Mouse (Mus musculus) hindbrain, embryonic 15.5 days (tissue): Measurements from ENCODE around the gene Vipr2. TPM values are rescaled to one million over a fixed set of nuclear protein-coding genes. Genes with fewer than 3 reads are reported as not detected.

Experiments
- ATAC-seq: fragments of 200-750 bp; cut with Nextera tagmentation; 2 replicates; pipeline ENCODE4 v1.8.0; 2017; ENCODE audit warnings: low read depth, moderate number of reproducible peaks, moderate TSS enrichment; ENCODE audit not compliant: low FRiP score
- H3K27ac ChIP-seq: fragments of 300-500 bp; sonication (generic); replicated peaks from 2 replicates; pipeline ENCODE4 v1.5.1; 2015; ENCODE audit warnings: mild to moderate bottlenecking, inconsistent platforms
- H3K27me3 ChIP-seq: fragments of 300-500 bp; sonication (generic); 2 replicates; pipeline ENCODE4 v1.6.1; 2015; ENCODE audit warnings: control low read depth, inconsistent platforms
- H3K36me3 ChIP-seq: fragments of 300-500 bp; sonication (generic); 2 replicates; pipeline ENCODE4 v1.6.1; 2015; ENCODE audit warnings: control low read depth, inconsistent platforms
- H3K4me1 ChIP-seq: fragments of 300-500 bp; sonication (generic); replicated peaks from 2 replicates; pipeline ENCODE4 v1.6.1; 2015; ENCODE audit warnings: control low read depth, inconsistent platforms
- H3K4me2 ChIP-seq: fragments of 300-500 bp; sonication (generic); 2 replicates; pipeline ENCODE4 v1.6.1; 2015; ENCODE audit warnings: moderate library complexity, mild to moderate bottlenecking, inconsistent platforms
- H3K4me3 ChIP-seq: fragments of 300-500 bp; sonication (generic); 2 replicates; pipeline ENCODE4 v1.5.1; 2015; ENCODE audit warnings: mild to moderate bottlenecking, inconsistent platforms
- H3K9ac ChIP-seq: fragments of 300-500 bp; sonication (generic); 2 replicates; pipeline ENCODE4 v1.6.1; 2015; ENCODE audit warnings: inconsistent platforms
- H3K9me3 ChIP-seq: fragments of 300-500 bp; sonication (generic); 2 replicates; pipeline ENCODE4 v1.6.1; 2016; ENCODE audit warnings: control low read depth, inconsistent platforms
- WGBS: fragments of 180-500 bp; shearing (Covaris S2); methylation state at CpG from one replicate; pipeline ENCODE4 v1.1.7; 2015; 5-methylcytosine and 5-hydroxymethylcytosine counted together
- polyA plus RNA-seq: library from polyadenylated mRNA; unstranded; fragments of >200 nt; fragmentation: Nextera tagmentation; extraction: Ambion mirVana; gene quantifications from 2 replicates; pipeline ENCODE4 v1.2.1, GENCODE M21; 2015

Gene Vipr2
- 0.41 and 0.91 TPM in 2 replicates for polyA plus RNA-seq

- Histone ChIP-seq H3K4me3 (peak within 1 kb of the TSS; percentile 61), H3K36me3 (no peaks in the 10 kb centered on the region), H3K27ac (no peak within 1 kb of the TSS), H3K27me3 (peaks cover 19% of the 10 kb centered on the region; the same call in 1 of the 2 replicates), H3K4me2 (peak within 1 kb of the TSS; percentile 95), H3K9ac (peak within 1 kb of the TSS; percentile 61), H3K9me3 (no peaks in the 10 kb centered on the region), H3K4me1 (peaks cover 9% of the 10 kb centered on the region)
- peak; percentile 93 for ATAC-seq
- 5% methylated on average over 32 of the region's 33 CpGs for WGBS
These were observed at the start of gene Vipr2 for GRCm38 (mm10) chr12:116077074-116077854. Vipr2 (plus strand) TSS chr12:116077726.

- 60% methylated on average over 2 of the region's 2 CpGs for WGBS
- H3K4me1 ChIP-seq = no peaks in the 10 kb centered on the region
- no peak overlapping the region for H3K27ac ChIP-seq
- H3K9ac ChIP-seq = no peak overlapping the region
- no peak overlapping the region for H3K4me3 ChIP-seq
- H3K4me2 ChIP-seq = no peak overlapping the region
- H3K27me3 ChIP-seq = no peaks in the 10 kb centered on the region
- ATAC-seq = no peak
- no peaks in the 10 kb centered on the region for H3K9me3 ChIP-seq
- no peaks in the 10 kb centered on the region for H3K36me3 ChIP-seq
These were observed 49.4 kb upstream of the Vipr2 start for GRCm38 (mm10) chr12:116028095-116028494.

- no peak overlapping the region for H3K4me2 ChIP-seq
- no peaks in the 10 kb centered on the region for H3K27me3 ChIP-seq
- H3K27ac ChIP-seq = no peak overlapping the region
- WGBS = 77% methylated on average over 5 of the region's 5 CpGs
- no peak for ATAC-seq
- no peaks in the 10 kb centered on the region for H3K36me3 ChIP-seq
- no peaks in the 10 kb centered on the region for H3K4me1 ChIP-seq
- no peak overlapping the region for H3K9ac ChIP-seq
- no peaks in the 10 kb centered on the region for H3K9me3 ChIP-seq
- no peak overlapping the region for H3K4me3 ChIP-seq
These were observed 42.2 kb upstream of the Vipr2 start for GRCm38 (mm10) chr12:116035346-116035745.

GRCm38 (mm10) chr12:116044785-116045184, 32.7 kb upstream of the Vipr2 start:
- 94% methylated on average over 5 of the region's 5 CpGs for WGBS
- H3K4me2 ChIP-seq = no peak overlapping the region
- ATAC-seq = no peak
- 0 out of 2 replicates have a peak, but pooled peaks cover under 1% of the 10 kb centered on the region for H3K36me3 ChIP-seq
- no peaks in the 10 kb centered on the region for H3K27me3 ChIP-seq
- no peak overlapping the region for H3K4me3 ChIP-seq
- H3K27ac ChIP-seq = no peak overlapping the region
- no peak overlapping the region for H3K9ac ChIP-seq
- H3K9me3 ChIP-seq = no peaks in the 10 kb centered on the region
- H3K4me1 ChIP-seq = peaks cover 18% of the 10 kb centered on the region

GRCm38 (mm10) chr12:116047440-116048377, 29.8 kb upstream of the Vipr2 start, which contains the start of gene Zfp386:
Zfp386 (plus strand) TSS chr12:116047724.
- no peaks in the 10 kb centered on the region for H3K9me3 ChIP-seq
- peak within 1 kb of the TSS; percentile 98 for H3K9ac ChIP-seq
- no peaks in the 10 kb centered on the region for H3K27me3 ChIP-seq
- H3K4me2 ChIP-seq = peak within 1 kb of the TSS; percentile 66
- H3K4me1 ChIP-seq = peaks cover 27% of the 10 kb centered on the region
- WGBS = under 1% methylated on average over 55 of the region's 55 CpGs
- peak within 1 kb of the TSS; percentile 97 for H3K27ac ChIP-seq
- peak; percentile 100 for ATAC-seq
- H3K4me3 ChIP-seq = peak within 1 kb of the TSS; percentile 92
- H3K36me3 ChIP-seq = peaks cover 20% of the 10 kb centered on the region

GRCm38 (mm10) chr12:116048766-116049165, 28.8 kb upstream of the Vipr2 start:
- Histone ChIP-seq H3K27me3 (no peaks in the 10 kb centered on the region), H3K4me2 (peak overlapping the region; percentile 66), H3K9ac (peak overlapping the region; percentile 98), H3K4me3 (peak overlapping the region; percentile 92), H3K4me1 (peaks cover 27% of the 10 kb centered on the region), H3K9me3 (no peaks in the 10 kb centered on the region), H3K27ac (no peak overlapping the region), H3K36me3 (peaks cover 20% of the 10 kb centered on the region)
- no peak for ATAC-seq
- WGBS = 63% methylated on average over 7 of the region's 7 CpGs

- Histone ChIP-seq H3K27me3 (no peaks in the 10 kb centered on the region), H3K9me3 (no peaks in the 10 kb centered on the region), H3K9ac (no peak overlapping the region), H3K4me2 (peak overlapping the region; percentile 66), H3K27ac (no peak overlapping the region), H3K36me3 (peaks cover 23% of the 10 kb centered on the region), H3K4me3 (peak overlapping the region; percentile 92; the same call in 1 of the 2 replicates), H3K4me1 (peaks cover 27% of the 10 kb centered on the region)
- 92% methylated on average over 3 of the region's 3 CpGs for WGBS
- no peak for ATAC-seq
These were observed 28.3 kb upstream of the Vipr2 start for GRCm38 (mm10) chr12:116049236-116049635.

- H3K27me3 ChIP-seq = no peaks in the 10 kb centered on the region
- no peak overlapping the region for H3K27ac ChIP-seq
- ATAC-seq = no peak
- H3K4me2 ChIP-seq = peak overlapping the region; percentile 66; the same call in 1 of the 2 replicates
- no peak overlapping the region for H3K9ac ChIP-seq
- peaks cover 28% of the 10 kb centered on the region for H3K36me3 ChIP-seq
- H3K4me1 ChIP-seq = peaks cover 27% of the 10 kb centered on the region
- no peaks in the 10 kb centered on the region for H3K9me3 ChIP-seq
- WGBS = 94% methylated on average over 6 of the region's 6 CpGs
- H3K4me3 ChIP-seq = no peak overlapping the region
These were observed 27.8 kb upstream of the Vipr2 start for GRCm38 (mm10) chr12:116049701-116050100.

GRCm38 (mm10) chr12:116054342-116054741, 23.2 kb upstream of the Vipr2 start:
- Histone ChIP-seq H3K4me3 (no peak overlapping the region), H3K36me3 (peaks cover 66% of the 10 kb centered on the region), H3K4me1 (peaks cover 13% of the 10 kb centered on the region), H3K9ac (no peak overlapping the region), H3K27ac (no peak overlapping the region), H3K9me3 (peaks cover 12% of the 10 kb centered on the region), H3K27me3 (no peaks in the 10 kb centered on the region), H3K4me2 (no peak overlapping the region)
- ATAC-seq = no peak
- 96% methylated on average over 8 of the region's 8 CpGs for WGBS

GRCm38 (mm10) chr12:116056112-116056511, 21.4 kb upstream of the Vipr2 start:
- 96% methylated on average over 3 of the region's 3 CpGs for WGBS
- Histone ChIP-seq H3K9me3 (peaks cover 28% of the 10 kb centered on the region), H3K4me2 (no peak overlapping the region), H3K27ac (no peak overlapping the region), H3K27me3 (no peaks in the 10 kb centered on the region), H3K4me1 (0 out of 2 replicates have a peak, but pooled peaks cover 2% of the 10 kb centered on the region), H3K36me3 (peaks cover 70% of the 10 kb centered on the region), H3K4me3 (no peak overlapping the region), H3K9ac (no peak overlapping the region)
- ATAC-seq = no peak

GRCm38 (mm10) chr12:116061561-116062193, 15.8 kb upstream of the Vipr2 start:
- WGBS = 100% methylated on average over 5 of the region's 5 CpGs
- no peak overlapping the region for H3K4me3 ChIP-seq
- H3K4me1 ChIP-seq = no peaks in the 10 kb centered on the region
- no peaks in the 10 kb centered on the region for H3K27me3 ChIP-seq
- no peak overlapping the region for H3K9ac ChIP-seq
- H3K9me3 ChIP-seq = peaks cover 40% of the 10 kb centered on the region
- H3K4me2 ChIP-seq = no peak overlapping the region
- peaks cover 51% of the 10 kb centered on the region for H3K36me3 ChIP-seq
- 0 out of 2 replicates have a peak, but pooled peaks have one; percentile 40 for ATAC-seq
- no peak overlapping the region for H3K27ac ChIP-seq
